Mouse (Mus musculus) myocyte (in vitro differentiated cells): ENCODE data around the gene Gramd2.

Source experiments
- CEBPB ChIP-seq: IDR thresholded peaks from 2 replicates; pipeline ENCODE4 v1.6.1; 2011; ENCODE audit warnings: mild to moderate bottlenecking, moderate library complexity; ENCODE audit not compliant: poor library complexity, insufficient read depth, severe bottlenecking
- E2F4 ChIP-seq: IDR thresholded peaks from one replicate; pipeline ENCODE4 v1.6.1; 2011; ENCODE audit warnings: mild to moderate bottlenecking, control low read depth, moderate library complexity; ENCODE audit not compliant: insufficient read depth
- MAX ChIP-seq: IDR thresholded peaks from one replicate; pipeline ENCODE4 v1.6.1; 2011; ENCODE audit warnings: low read depth, mild to moderate bottlenecking, control low read depth
- MYOD1 ChIP-seq, 3 experiments: IDR thresholded peaks; one replicate each; pipeline ENCODE4 v1.6.1; 2011; ENCODE audit warnings: control low read depth in 2 of 3, low read depth in 2 of 3, mild to moderate bottlenecking in 2 of 3, moderate library complexity in 1 of 3; ENCODE audit not compliant: insufficient read length in 2 of 3, control insufficient read depth in 1 of 3
- MYOG ChIP-seq, 3 experiments: IDR thresholded peaks; one replicate each; pipeline ENCODE4 v1.6.1; 2011; ENCODE audit warnings: control low read depth in 2 of 3, low read depth in 2 of 3, mild to moderate bottlenecking in 2 of 3; ENCODE audit not compliant: insufficient read length in 2 of 3, control insufficient read depth in 1 of 3, insufficient read depth in 1 of 3
- POLR2A ChIP-seq: IDR thresholded peaks from one replicate; pipeline ENCODE4 v1.6.1; 2011; ENCODE audit warnings: low read depth, mild to moderate bottlenecking, control low read depth, moderate library complexity; ENCODE audit not compliant: insufficient read length
- POLR2AphosphoS2 ChIP-seq: IDR thresholded peaks from one replicate; pipeline ENCODE4 v1.6.1; 2011; ENCODE audit warnings: low read depth, control low read depth; ENCODE audit not compliant: insufficient read length
- REST ChIP-seq: IDR thresholded peaks from one replicate; pipeline ENCODE4 v1.6.1; 2011; ENCODE audit warnings: mild to moderate bottlenecking, control low read depth, moderate library complexity; ENCODE audit not compliant: insufficient read depth, insufficient read length
- TCF12 ChIP-seq: IDR thresholded peaks from one replicate; pipeline ENCODE4 v1.6.1; 2011; ENCODE audit warnings: mild to moderate bottlenecking, control low read depth; ENCODE audit not compliant: poor library complexity, insufficient read depth, severe bottlenecking
- USF1 ChIP-seq: IDR thresholded peaks from one replicate; pipeline ENCODE4 v1.6.1; 2011; ENCODE audit warnings: low read depth, mild to moderate bottlenecking, control low read depth, moderate library complexity

DNA sequence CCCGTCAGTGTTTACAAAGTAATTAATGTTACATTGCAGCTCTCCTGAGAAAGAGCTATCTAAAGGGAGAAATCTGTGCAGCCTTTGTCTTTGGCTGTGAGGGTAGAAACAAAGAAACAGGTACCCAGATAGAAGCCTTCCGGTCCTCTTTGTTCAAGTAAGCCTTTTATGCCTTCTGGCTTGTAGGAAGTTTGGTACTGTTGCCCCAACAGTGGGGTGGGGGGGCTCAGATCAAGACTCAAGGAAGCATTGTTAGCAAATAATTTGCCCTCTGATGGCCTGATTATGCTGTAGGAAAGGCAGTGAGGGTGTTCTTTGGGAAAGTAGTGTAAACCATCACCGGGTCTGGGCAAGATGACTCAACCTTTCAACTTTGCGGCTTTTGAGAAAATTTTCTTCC is 21.8 kb upstream of the Gramd2 start:
- TF ChIP-seq USF1, result no peak
- TF ChIP-seq POLR2A, result no peak
- no peak for TF ChIP-seq E2F4
- no peak for TF ChIP-seq MAX
- TF ChIP-seq POLR2AphosphoS2, result no peak
- TF ChIP-seq MYOG (IDR thresholded peaks at IDR 0.05; ENCODE audit: control insufficient read depth in 1 of 3, insufficient read depth in 1 of 3, insufficient read length in 2 of 3, low read depth in 2 of 3), result no peak
- no peak for TF ChIP-seq CEBPB
- TF ChIP-seq TCF12, result no peak
- no peak for TF ChIP-seq MYOD1 (IDR thresholded peaks at IDR 0.05; ENCODE audit: control insufficient read depth in 1 of 3, insufficient read length in 2 of 3, low read depth in 2 of 3)
- no peak for TF ChIP-seq REST
